Mouse (Mus musculus) kidney, adult 9 months (tissue): Measurements from ENCODE around the gene Zpr1.

Experiments
- DNase-seq: peaks from one replicate; pipeline ENCODE4 v3.0.0; 2022

Gene Zpr1

GRCm38 (mm10) chr9:46329801-46330585 lies 57.1 kb downstream of the Zpr1 start:
- no peak for DNase-seq

- no peak for DNase-seq
Measured at GRCm38 (mm10) chr9:46330586-46330895, 57.7 kb downstream of the Zpr1 start.

GRCm38 (mm10) chr9:46331301-46331700 lies 58.4 kb downstream of the Zpr1 start:
- no peak for DNase-seq
